Mouse (Mus musculus): ENCODE data around the gene Adcy9. TPM values are rescaled to one million over a fixed set of nuclear protein-coding genes. Genes with fewer than 3 reads are reported as not detected.
"Not testable (repeated sequence)": the region's sequence is repeated elsewhere in the genome, so short reads cannot be mapped to it uniquely, and the experiment has no call there.

Adcy9 gene
- polyA plus RNA-seq, 1 experiment from 2014 or later = 1.5 TPM

DNA sequence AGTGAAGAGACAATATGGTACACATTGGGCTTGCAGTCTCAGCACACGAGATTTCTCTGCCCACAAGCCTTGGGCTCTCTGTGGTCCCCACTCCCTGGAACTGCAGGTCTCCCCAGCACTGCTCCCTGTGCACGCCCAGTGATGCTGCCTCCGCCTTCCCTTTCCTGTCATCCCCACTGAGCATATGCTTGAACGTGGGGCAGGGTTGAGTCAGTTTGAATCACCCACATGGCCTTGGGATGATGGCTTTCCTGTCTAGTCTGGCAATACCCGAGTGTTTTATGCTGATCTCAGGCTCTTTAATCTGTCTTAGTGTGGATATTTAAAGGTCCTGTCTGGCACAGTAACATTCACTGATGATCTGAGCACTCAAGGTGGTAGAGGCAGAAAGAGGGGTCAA is 154.9 kb downstream of the Adcy9 start:
- Histone ChIP-seq H3K4me3 (ENCODE audit: low read depth, low read length) (no peak overlapping the region), H3K36me3 (ENCODE audit: control insufficient read depth, insufficient read depth) (no peaks in the 10 kb centered on the region), H3K9me3 (ENCODE audit: control insufficient read depth) (no peaks in the 10 kb centered on the region), H3K9ac (ENCODE audit: low read depth, low read length) (no peak overlapping the region), H3K4me2 (replicated peaks; ENCODE audit: low read depth) (no peak overlapping the region), H3K27me3 (replicated peaks; ENCODE audit: control insufficient read depth, insufficient read depth, low read length) (no peaks in the 10 kb centered on the region), H3K4me1 (replicated peaks; ENCODE audit: control insufficient read depth, insufficient read depth, low read length) (no peaks in the 10 kb centered on the region; the same call in 1 of the 2 replicates), H3K27ac (ENCODE audit: low read depth, low read length) (no peak overlapping the region)
- ATAC-seq = no peak
- no peak for TF ChIP-seq CTCF (IDR thresholded peaks at IDR 0.05; ENCODE audit: low read depth)
- WGBS = 57% methylated on average over 5 of the region's 5 CpGs

DNA sequence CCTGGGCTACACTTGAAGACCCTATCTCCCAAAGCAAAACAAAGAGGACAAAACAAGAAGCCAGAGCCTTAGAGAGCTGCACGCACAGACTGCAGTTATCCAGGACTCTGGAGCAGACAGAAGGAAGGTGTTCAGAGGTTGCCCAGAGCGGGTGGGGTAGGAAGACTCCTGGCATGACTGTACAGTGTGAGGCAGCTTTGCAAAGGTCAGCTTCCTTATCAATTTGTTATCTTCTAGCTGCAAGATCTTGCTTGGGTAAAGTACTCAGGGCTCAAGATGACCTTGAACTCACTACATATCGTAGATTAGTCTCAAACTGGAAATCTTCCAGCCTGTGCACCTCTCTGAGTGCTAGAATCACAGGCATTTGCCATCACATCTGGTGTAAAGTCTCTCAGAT is 156.8 kb downstream of the Adcy9 start:
- Histone ChIP-seq H3K27ac (ENCODE audit: low read depth, low read length) (no peak overlapping the region), H3K27me3 (replicated peaks; ENCODE audit: control insufficient read depth, insufficient read depth, low read length) (no peaks in the 10 kb centered on the region), H3K9ac (ENCODE audit: low read depth, low read length) (no peak overlapping the region), H3K36me3 (ENCODE audit: control insufficient read depth, insufficient read depth) (no peaks in the 10 kb centered on the region), H3K9me3 (ENCODE audit: control insufficient read depth) (no peaks in the 10 kb centered on the region), H3K4me2 (replicated peaks; ENCODE audit: low read depth) (no peak overlapping the region), H3K4me3 (ENCODE audit: low read depth, low read length) (no peak overlapping the region), H3K4me1 (replicated peaks; ENCODE audit: control insufficient read depth, insufficient read depth, low read length) (no peaks in the 10 kb centered on the region; the same call in 1 of the 2 replicates)
- no peak for TF ChIP-seq CTCF (IDR thresholded peaks at IDR 0.05; ENCODE audit: low read depth)
- 35% methylated on average over 3 of the region's 3 CpGs for WGBS
- ATAC-seq = peak; percentile 50

DNA sequence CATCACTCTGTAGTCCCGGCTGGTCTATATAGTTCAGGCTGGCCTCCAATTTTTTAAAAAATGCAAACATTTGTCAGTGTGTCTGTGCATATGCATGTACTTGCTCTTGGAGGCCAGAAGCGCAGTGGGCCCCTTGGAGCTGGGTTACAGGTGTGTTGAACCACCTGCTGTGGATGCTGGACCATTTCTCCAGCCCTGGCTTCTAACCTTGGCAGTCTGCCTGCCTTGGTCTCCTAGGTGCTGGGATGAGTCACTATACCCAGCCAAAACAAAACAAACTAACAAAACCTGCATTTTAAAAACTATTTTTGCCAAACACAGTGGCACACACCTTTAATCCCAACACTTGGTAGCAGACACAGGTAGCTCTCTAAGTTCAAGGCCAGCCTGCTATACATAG is 162.8 kb downstream of the Adcy9 start:
- H3K4me2 ChIP-seq (replicated peaks; ENCODE audit: low read depth) = no peak overlapping the region
- ATAC-seq = no peak
- H3K36me3 ChIP-seq (ENCODE audit: control insufficient read depth, insufficient read depth) = no peaks in the 10 kb centered on the region
- no peaks in the 10 kb centered on the region for H3K4me1 ChIP-seq (replicated peaks; ENCODE audit: control insufficient read depth, insufficient read depth, low read length)
- WGBS = 94% methylated on average over 2 of the region's 2 CpGs
- H3K9ac ChIP-seq (ENCODE audit: low read depth, low read length) = no peak overlapping the region
- H3K27ac ChIP-seq (ENCODE audit: low read depth, low read length) = no peak overlapping the region
- no peaks in the 10 kb centered on the region for H3K27me3 ChIP-seq (replicated peaks; ENCODE audit: control insufficient read depth, insufficient read depth, low read length)
- no peak for TF ChIP-seq CTCF (IDR thresholded peaks at IDR 0.05; ENCODE audit: low read depth)
- no peak overlapping the region for H3K4me3 ChIP-seq (ENCODE audit: low read depth, low read length)
- H3K9me3 ChIP-seq (ENCODE audit: control insufficient read depth) = no peaks in the 10 kb centered on the region

DNA sequence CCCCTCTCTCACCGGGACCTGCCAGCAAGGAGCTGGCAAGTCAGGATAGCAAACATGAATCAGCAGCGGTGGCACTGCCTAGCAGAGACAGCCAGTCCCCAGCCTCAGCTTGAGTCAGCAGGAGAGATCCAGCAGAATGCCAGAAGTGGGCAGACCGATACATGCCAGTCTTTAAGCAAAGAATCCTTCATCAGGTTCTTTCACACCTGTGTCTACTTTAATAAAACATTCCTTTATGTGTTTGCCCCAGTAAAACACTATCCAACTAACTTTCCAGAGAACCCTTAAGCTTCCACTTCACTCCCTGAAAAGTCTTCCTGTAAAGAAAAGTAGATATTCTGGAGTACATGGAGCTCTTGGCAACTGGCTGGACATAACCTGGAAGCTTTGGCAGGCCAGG is 171.5 kb downstream of the Adcy9 start:
- H3K27me3 ChIP-seq (replicated peaks; ENCODE audit: control insufficient read depth, insufficient read depth, low read length) = no peaks in the 10 kb centered on the region
- 0 out of 2 replicates have a peak, but pooled peaks cover 4% of the 10 kb centered on the region for H3K9me3 ChIP-seq (ENCODE audit: control insufficient read depth)
- H3K9ac ChIP-seq (ENCODE audit: low read depth, low read length) = no peak overlapping the region
- H3K4me3 ChIP-seq (ENCODE audit: low read depth, low read length) = no peak overlapping the region
- H3K36me3 ChIP-seq (ENCODE audit: control insufficient read depth, insufficient read depth) = no peaks in the 10 kb centered on the region
- TF ChIP-seq CTCF (IDR thresholded peaks at IDR 0.05; ENCODE audit: low read depth) = no peak
- ATAC-seq = no peak
- 85% methylated on average over 3 of the region's 3 CpGs for WGBS
- H3K4me2 ChIP-seq (replicated peaks; ENCODE audit: low read depth) = no peak overlapping the region
- H3K4me1 ChIP-seq (replicated peaks; ENCODE audit: control insufficient read depth, insufficient read depth, low read length) = no peaks in the 10 kb centered on the region
- no peak overlapping the region for H3K27ac ChIP-seq (ENCODE audit: low read depth, low read length)

DNA sequence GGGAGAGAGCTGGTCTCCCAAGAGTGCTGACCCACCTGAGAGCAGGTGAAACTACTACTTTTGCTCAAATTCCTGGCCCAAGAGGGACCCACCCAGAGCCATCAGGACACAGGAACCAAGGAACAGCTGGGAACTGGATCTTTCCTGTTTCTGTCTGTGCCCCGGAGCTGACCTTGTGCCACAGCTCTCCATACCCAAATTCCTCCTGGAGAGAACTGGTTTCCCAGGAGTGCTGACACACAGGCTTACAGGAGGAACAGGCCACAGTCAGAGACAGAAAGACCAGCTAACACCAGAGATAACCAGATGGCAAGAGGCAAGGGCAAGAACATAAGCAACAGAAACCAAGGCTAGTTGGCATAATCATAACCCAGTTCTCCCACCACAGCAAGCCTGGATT is 175.1 kb downstream of the Adcy9 start:
- H3K27ac ChIP-seq (ENCODE audit: low read depth, low read length); H3K36me3 ChIP-seq (ENCODE audit: control insufficient read depth, insufficient read depth); H3K9ac ChIP-seq (ENCODE audit: low read depth, low read length); H3K27me3 ChIP-seq (replicated peaks; ENCODE audit: control insufficient read depth, insufficient read depth, low read length); ATAC-seq; H3K4me3 ChIP-seq (ENCODE audit: low read depth, low read length); H3K4me2 ChIP-seq (replicated peaks; ENCODE audit: low read depth); H3K4me1 ChIP-seq (replicated peaks; ENCODE audit: control insufficient read depth, insufficient read depth, low read length); H3K9me3 ChIP-seq (ENCODE audit: control insufficient read depth): not testable (repeated sequence)
- WGBS = 89% methylated on average over 1 of the region's 1 CpGs

Other genes starting within 250 kb of the Adcy9 start
- 22.7 and 33.1 TPM in 2 replicates for gene Crebbp, start 206.5 kb downstream of the Adcy9 start, polyA plus RNA-seq (2015; fragmentation: Nextera tagmentation; extraction: Ambion mirVana)
- gene Srl, start 121.3 kb upstream of the Adcy9 start, polyA plus RNA-seq (2015; fragmentation: Nextera tagmentation; extraction: Ambion mirVana) = 2.2 and 2.4 TPM in 2 replicates
- 9.3 and 10.8 TPM in 2 replicates for gene Tfap4, start 139.4 kb upstream of the Adcy9 start, polyA plus RNA-seq (2015; fragmentation: Nextera tagmentation; extraction: Ambion mirVana)
- gene Glis2, start 174.2 kb upstream of the Adcy9 start, polyA plus RNA-seq (2015; fragmentation: Nextera tagmentation; extraction: Ambion mirVana) = 9.2 and 10.5 TPM in 2 replicates
- gene Pam16, start 204.5 kb upstream of the Adcy9 start, polyA plus RNA-seq (2015; fragmentation: Nextera tagmentation; extraction: Ambion mirVana) = 63.3 and 72.1 TPM in 2 replicates
- 5.0 and 5.3 TPM in 2 replicates for gene Vasn, start 219.4 kb upstream of the Adcy9 start, polyA plus RNA-seq (2015; fragmentation: Nextera tagmentation; extraction: Ambion mirVana)
- 37.9 and 38.6 TPM in 2 replicates for gene Dnaja3, start 219.5 kb upstream of the Adcy9 start, polyA plus RNA-seq (2015; fragmentation: Nextera tagmentation; extraction: Ambion mirVana)

Data from intestine, postnatal 0 days (tissue).